In genomic region chr15:32615773-32616172, GRCm38 (mm10) we compare ENCODE assay signal across 16 mouse cellular contexts.
"Had no signal": no experiment of that assay in that cellular context is flagged by ENCODE, and none has a peak within 500 bp of the region (broad histone marks: within the 10 kb centered on the region; RNA-seq: fewer than 3 reads in every experiment).

No protein-coding gene starts in this region.

- H3K4me3 ChIP-seq: neural tube, embryonic 13.5 days; neural tube, embryonic 15.5 days; stomach, embryonic 15.5 days had no signal

- H3K9ac ChIP-seq: neural tube, embryonic 13.5 days; neural tube, embryonic 15.5 days; stomach, embryonic 15.5 days had no signal

- H3K27me3 ChIP-seq: neural tube, embryonic 13.5 days; neural tube, embryonic 15.5 days; stomach, embryonic 15.5 days had no signal

- H3K4me1 ChIP-seq: neural tube, embryonic 13.5 days; neural tube, embryonic 15.5 days; stomach, embryonic 15.5 days had no signal

- H3K36me3 ChIP-seq: neural tube, embryonic 13.5 days; neural tube, embryonic 15.5 days; stomach, embryonic 15.5 days had no signal

- H3K9me3 ChIP-seq: neural tube, embryonic 13.5 days; neural tube, embryonic 15.5 days; stomach, embryonic 15.5 days had no signal

- H3K4me2 ChIP-seq: neural tube, embryonic 13.5 days; neural tube, embryonic 15.5 days; stomach, embryonic 15.5 days had no signal

- H3K27ac ChIP-seq: neural tube, embryonic 13.5 days; neural tube, embryonic 15.5 days; stomach, embryonic 15.5 days; stomach, postnatal 0 days had no signal

- DNase-seq: retina, postnatal 1 day; right cerebral cortex, adult 18-20 months; right cerebral cortex, postnatal 14 days; right cerebral cortex, postnatal 25 days; right cerebral cortex, postnatal 4 days; spleen, adult 18-20 months; thymus, adult 18-20 months; thymus, adult 2 months; thymus, postnatal 14 days; thymus, postnatal 25 days; thymus, postnatal 36 days; thymus, postnatal 4 days had no signal
